Mouse (Mus musculus) intestine, embryonic 14.5 days (tissue): Measurements from ENCODE around the gene Kcp. TPM values are rescaled to one million over a fixed set of nuclear protein-coding genes. Genes with fewer than 3 reads are reported as not detected.
A peak's percentile ranks its signal among the peaks of the same experiment; 100 is the strongest.

Source experiments
- ATAC-seq: fragments of 200-750 bp; cut with Nextera tagmentation; replicated peaks from 2 replicates; pipeline ENCODE4 v1.8.0; 2017; ENCODE audit warnings: low read depth, moderate number of reproducible peaks, moderate TSS enrichment, moderate library complexity; ENCODE audit not compliant: low FRiP score, low TSS enrichment
- DNase-seq: peaks from one replicate; pipeline ENCODE4 v3.0.0-alpha.2; 2018; ENCODE audit warnings: low spot score
- H3K27ac ChIP-seq: fragments of 300-500 bp; sonication (generic); 2 replicates; pipeline ENCODE4 v1.5.1; 2014; ENCODE audit warnings: low read depth, mild to moderate bottlenecking, control low read depth
- H3K27me3 ChIP-seq: fragments of 300-500 bp; sonication (generic); replicated peaks from 2 replicates; pipeline ENCODE4 v1.6.1; 2014; ENCODE audit warnings: low read length, control low read depth; ENCODE audit not compliant: control insufficient read depth, insufficient read depth
- H3K36me3 ChIP-seq: fragments of 300-500 bp; sonication (generic); 2 replicates; pipeline ENCODE4 v1.6.1; 2014; ENCODE audit warnings: low read length, control low read depth; ENCODE audit not compliant: control insufficient read depth, insufficient read depth
- H3K4me1 ChIP-seq: fragments of 300-500 bp; sonication (generic); replicated peaks from 2 replicates; pipeline ENCODE4 v1.6.1; 2014; ENCODE audit warnings: low read length, control low read depth, mixed read lengths; ENCODE audit not compliant: control insufficient read depth, insufficient read depth
- H3K4me2 ChIP-seq: fragments of 300-500 bp; sonication (generic); 2 replicates; pipeline ENCODE4 v1.6.1; 2014; ENCODE audit warnings: low read length
- H3K4me3 ChIP-seq: fragments of 300-500 bp; sonication (generic); 2 replicates; pipeline ENCODE4 v1.5.1; 2014; ENCODE audit warnings: low read depth, low read length, control low read depth, mixed read lengths
- H3K9ac ChIP-seq: fragments of 300-500 bp; sonication (generic); 2 replicates; pipeline ENCODE4 v1.6.1; 2014; ENCODE audit warnings: mild to moderate bottlenecking, low read length
- H3K9me3 ChIP-seq: fragments of 300-500 bp; sonication (generic); 2 replicates; pipeline ENCODE4 v1.6.1; 2016; ENCODE audit warnings: low read length, control low read depth; ENCODE audit not compliant: control insufficient read depth
- WGBS: fragments of 180-500 bp; shearing (Covaris S2); extraction: QIAGEN DNeasy Blood & Tissue Kit; methylation state at CpG from one replicate; pipeline ENCODE4 v1.1.7; 2014; 5-methylcytosine and 5-hydroxymethylcytosine counted together
- polyA plus RNA-seq: library from polyadenylated mRNA; unstranded; fragments of >200 nt; fragmentation: Nextera tagmentation; extraction: Ambion mirVana; gene quantifications from 2 replicates; pipeline ENCODE4 v1.2.1, GENCODE M21; 2014

The Kcp gene
- polyA plus RNA-seq, 1 experiment from 2014 or later = 25.2 TPM

DNA sequence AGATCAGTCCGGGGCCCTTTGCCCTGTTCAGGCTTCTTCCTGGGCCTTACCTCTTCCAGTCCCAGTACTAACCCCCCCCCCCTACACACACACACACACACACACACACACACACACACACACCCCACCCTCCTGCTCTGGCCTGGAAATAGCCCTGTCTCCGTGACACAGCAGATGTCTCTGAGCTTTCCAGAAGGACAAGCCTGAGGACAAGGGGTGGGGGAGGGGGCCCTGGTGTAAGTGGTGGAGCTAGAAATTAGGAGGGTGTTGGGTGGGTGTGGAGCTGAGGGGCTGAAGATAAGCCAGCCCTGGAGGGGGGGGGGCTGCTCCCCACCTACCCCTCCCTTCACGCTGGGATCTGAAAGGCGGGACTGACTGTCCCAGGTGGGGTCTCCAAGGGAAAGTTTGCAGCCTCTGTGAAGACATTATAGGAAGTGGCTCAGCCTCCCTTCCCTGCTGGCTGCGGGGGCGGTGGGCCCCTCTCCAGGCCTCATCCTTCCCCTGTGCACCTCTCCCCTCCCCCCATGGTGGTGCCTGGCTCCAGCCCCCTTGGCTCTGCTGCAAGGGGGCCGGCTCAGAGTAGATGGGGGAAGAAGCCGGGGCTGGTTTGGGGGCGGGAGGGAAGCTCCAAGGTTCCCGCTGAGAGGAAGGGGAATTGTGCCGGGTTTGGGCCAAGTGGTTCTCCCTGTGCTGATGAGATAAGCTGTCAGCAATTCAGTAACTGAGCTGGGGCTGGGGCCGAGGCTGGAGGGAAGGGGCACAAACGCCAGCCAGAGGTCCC is 72.7 kb downstream of the Kcp start:
- Histone ChIP-seq H3K36me3 (peaks cover 12% of the 10 kb centered on the region), H3K4me3 (peak overlapping the region; percentile 62), H3K9ac (peak overlapping the region; percentile 72), H3K27me3 (peaks cover 3% of the 10 kb centered on the region; the same call in 1 of the 2 replicates), H3K27ac (peak overlapping the region; percentile 90), H3K4me1 (peaks cover 25% of the 10 kb centered on the region), H3K4me2 (peak overlapping the region; percentile 74), H3K9me3 (no peaks in the 10 kb centered on the region)
- WGBS = 4% methylated on average over 11 of the region's 13 CpGs
- DNase-seq (peak; percentile 78), ATAC-seq (peak; percentile 67)

DNA sequence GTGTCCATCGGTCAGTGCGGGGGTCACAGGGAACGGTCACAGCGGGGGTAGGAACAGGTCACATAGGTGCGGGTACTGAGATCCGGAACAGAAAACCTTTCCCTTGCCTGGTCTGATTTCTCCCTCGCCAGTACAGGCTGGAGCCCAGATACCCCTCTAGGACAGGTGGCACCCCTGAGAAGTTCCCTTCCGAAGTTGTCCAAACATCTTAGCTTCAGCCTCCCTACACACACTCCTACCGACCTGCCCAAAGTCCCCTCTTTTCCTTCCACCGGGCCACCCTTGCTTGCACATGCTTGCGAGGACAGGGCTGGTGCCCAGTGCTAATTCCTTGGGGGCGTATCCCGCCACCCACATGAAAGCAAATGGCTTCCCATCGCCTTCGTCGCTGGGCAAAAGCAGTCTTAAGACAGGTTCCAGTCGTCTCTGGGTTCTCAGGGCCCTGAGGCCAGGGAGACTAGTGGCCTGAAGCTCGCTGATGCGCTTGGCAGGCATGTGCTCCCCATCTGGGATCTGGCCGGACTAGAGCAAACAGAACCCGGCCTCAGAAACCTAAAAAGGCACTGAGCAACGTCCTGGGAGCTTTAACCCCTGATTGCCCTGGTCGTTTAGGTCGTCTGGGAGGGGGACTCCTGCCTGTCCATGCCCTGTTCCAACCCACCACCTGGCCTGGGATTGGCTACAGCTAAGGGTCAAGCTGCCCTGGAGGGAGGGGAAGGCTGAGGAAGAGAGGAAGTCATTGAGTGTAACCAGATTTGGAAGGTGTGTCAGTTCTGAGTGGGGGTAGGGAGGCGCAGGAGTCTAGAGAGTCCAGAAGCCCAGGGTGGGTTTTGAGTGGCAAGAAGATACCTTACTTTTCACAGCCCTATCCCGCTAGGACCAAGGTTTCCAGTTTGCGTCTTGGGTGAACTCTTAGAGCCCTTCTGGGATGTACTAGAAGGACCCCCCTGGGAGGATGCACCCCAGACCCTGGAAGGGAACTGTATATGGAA is 73.7 kb downstream of the Kcp start:
- Histone ChIP-seq H3K36me3 (peaks cover 12% of the 10 kb centered on the region), H3K27ac (peak overlapping the region; percentile 90), H3K4me1 (peaks cover 25% of the 10 kb centered on the region), H3K4me3 (peak overlapping the region; percentile 62), H3K9me3 (no peaks in the 10 kb centered on the region), H3K4me2 (peak overlapping the region; percentile 74), H3K9ac (peak overlapping the region; percentile 72), H3K27me3 (peaks cover 3% of the 10 kb centered on the region; the same call in 1 of the 2 replicates)
- no peak for ATAC-seq
- 2% methylated on average over 27 of the region's 27 CpGs for WGBS
- DNase-seq = peak; percentile 69

DNA sequence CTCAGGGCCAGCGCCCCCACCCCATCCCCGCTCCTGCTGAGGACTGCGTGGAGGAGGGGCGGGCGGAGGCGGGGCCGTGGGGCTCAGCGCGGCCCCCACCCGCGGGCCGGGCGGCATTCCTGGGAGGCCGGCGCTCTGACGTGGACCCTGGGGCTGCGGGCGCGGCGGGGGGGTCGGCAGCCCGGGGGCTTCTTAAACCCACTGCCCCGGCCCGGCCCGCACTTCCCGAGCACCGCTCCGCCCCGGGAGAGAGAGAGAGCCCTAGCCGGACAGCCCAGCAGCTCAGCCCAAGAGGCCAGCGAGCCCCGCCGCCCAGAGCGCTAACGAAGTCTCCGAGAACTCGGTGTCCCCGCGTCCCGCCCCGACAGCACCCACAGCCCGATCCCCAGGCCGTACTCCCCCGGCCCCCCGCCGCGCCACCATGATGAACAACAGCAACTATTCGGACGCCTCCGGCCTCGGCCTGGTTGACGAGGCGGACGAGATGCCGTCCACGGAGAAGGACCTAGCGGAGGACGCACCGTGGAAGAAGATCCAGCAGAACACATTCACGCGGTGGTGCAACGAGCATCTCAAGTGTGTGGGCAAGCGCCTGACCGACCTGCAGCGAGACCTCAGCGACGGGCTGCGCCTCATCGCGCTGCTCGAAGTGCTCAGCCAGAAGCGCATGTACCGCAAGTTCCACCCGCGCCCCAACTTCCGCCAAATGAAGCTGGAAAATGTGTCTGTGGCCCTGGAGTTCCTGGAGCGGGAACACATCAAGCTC is 74.5 kb downstream of the Kcp start, which contains the start of gene Flnc:
TSS of gene Flnc (plus strand) at position 219 of the 766 bp plus-strand sequence.
- peak within 1 kb of the TSS; percentile 62 for H3K4me3 ChIP-seq
- H3K27ac ChIP-seq = peak within 1 kb of the TSS; percentile 90
- WGBS = under 1% methylated on average over 70 of the region's 77 CpGs

DNA sequence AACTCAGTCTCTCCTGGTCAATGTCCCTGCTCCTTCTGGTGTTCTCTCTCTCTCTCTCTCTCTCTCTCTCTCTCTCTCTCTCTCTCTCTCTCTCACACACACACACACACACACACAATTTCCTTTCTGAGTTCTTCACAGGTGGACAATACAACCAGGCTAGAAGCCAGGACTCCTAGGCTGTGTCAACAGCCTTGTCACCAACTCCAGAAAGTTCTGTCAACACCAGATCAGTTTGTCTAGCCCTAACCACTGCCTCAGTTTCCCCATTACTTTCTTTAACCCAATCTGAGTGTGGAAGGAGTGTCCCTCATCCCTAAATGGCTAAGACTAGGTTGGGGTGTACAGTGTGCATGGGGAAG is 75.1 kb downstream of the Kcp start:
- peak overlapping the region; percentile 90; the same call in 1 of the 2 replicates for H3K27ac ChIP-seq

More for the DNA sequence above, 74.5 kb downstream of the Kcp start, which contains the start of gene Flnc:
- DNase-seq (peak; percentile 81), ATAC-seq (peak; percentile 38; the same call in 1 of the 2 replicates)
- H3K9me3 ChIP-seq = no peaks in the 10 kb centered on the region
- peaks cover 8% of the 10 kb centered on the region for H3K36me3 ChIP-seq
- peaks cover 3% of the 10 kb centered on the region; the same call in 1 of the 2 replicates for H3K27me3 ChIP-seq
- peak within 1 kb of the TSS; percentile 74 for H3K4me2 ChIP-seq
- H3K9ac ChIP-seq = peak within 1 kb of the TSS; percentile 72
- peaks cover 25% of the 10 kb centered on the region for H3K4me1 ChIP-seq

DNA sequence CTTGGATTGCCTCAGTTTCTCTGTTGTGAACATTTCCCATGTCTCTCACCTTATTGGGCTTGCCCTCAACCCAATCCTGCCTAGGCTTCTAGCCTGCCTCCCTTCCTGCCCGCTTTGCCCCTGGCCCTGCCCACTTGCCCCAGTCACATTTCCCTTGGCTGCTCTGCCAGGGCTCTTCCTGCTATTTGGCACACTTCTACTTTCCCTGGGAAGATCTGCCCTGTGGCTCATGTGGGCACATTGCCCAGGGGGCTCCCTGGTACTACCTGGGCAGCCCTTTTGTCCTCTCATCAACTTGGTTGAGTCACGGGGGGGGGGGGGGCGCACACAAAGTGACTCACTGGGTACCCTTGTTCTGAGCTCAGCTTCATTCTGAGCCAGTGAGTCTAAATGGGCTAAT is 75.6 kb downstream of the Kcp start:
- H3K9ac ChIP-seq = no peak overlapping the region
- no peak overlapping the region for H3K4me2 ChIP-seq
- ATAC-seq (no peak), DNase-seq (no peak)
- H3K36me3 ChIP-seq = no peaks in the 10 kb centered on the region
- peaks cover 3% of the 10 kb centered on the region; the same call in 1 of the 2 replicates for H3K27me3 ChIP-seq
- H3K9me3 ChIP-seq = no peaks in the 10 kb centered on the region
- H3K4me1 ChIP-seq = peaks cover 23% of the 10 kb centered on the region
- WGBS = 45% methylated on average over 3 of the region's 3 CpGs
- H3K27ac ChIP-seq = no peak overlapping the region
- H3K4me3 ChIP-seq = no peak overlapping the region

More for the DNA sequence above, 75.1 kb downstream of the Kcp start:
- peaks cover 3% of the 10 kb centered on the region; the same call in 1 of the 2 replicates for H3K27me3 ChIP-seq
- DNase-seq (no peak), ATAC-seq (no peak)
- peak overlapping the region; percentile 74 for H3K4me2 ChIP-seq
- H3K4me1 ChIP-seq = peaks cover 25% of the 10 kb centered on the region
- H3K36me3 ChIP-seq = peaks cover 2% of the 10 kb centered on the region; the same call in 1 of the 2 replicates
- peak overlapping the region; percentile 62 for H3K4me3 ChIP-seq
- H3K9ac ChIP-seq = peak overlapping the region; percentile 72; the same call in 1 of the 2 replicates
- no peaks in the 10 kb centered on the region for H3K9me3 ChIP-seq

DNA sequence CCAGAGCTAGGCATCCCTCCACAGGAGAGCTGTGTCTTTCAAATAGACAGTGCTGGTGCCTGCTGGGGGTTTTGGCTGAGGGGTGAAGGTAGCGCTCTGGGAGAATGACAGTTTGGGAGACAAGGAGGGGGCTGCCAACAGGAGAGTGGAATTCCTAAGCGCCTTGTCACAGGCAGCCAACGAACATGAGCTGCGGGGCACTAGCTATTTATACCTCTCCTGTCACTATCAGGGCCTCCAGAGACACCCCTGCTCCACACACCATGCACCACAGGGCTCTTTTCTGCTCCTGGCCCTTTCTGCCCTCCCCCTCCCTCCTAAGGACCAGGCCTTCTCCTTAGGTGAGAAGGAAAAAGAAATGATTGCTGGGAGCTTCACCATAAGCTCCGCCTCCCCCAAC is 76.3 kb downstream of the Kcp start:
- Histone ChIP-seq H3K4me3 (no peak overlapping the region), H3K4me2 (no peak overlapping the region), H3K9ac (no peak overlapping the region), H3K4me1 (peaks cover 16% of the 10 kb centered on the region), H3K36me3 (no peaks in the 10 kb centered on the region), H3K27ac (no peak overlapping the region), H3K27me3 (peaks cover 3% of the 10 kb centered on the region; the same call in 1 of the 2 replicates), H3K9me3 (no peaks in the 10 kb centered on the region)
- ATAC-seq (no peak), DNase-seq (no peak)
- WGBS = 34% methylated on average over 5 of the region's 5 CpGs

DNA sequence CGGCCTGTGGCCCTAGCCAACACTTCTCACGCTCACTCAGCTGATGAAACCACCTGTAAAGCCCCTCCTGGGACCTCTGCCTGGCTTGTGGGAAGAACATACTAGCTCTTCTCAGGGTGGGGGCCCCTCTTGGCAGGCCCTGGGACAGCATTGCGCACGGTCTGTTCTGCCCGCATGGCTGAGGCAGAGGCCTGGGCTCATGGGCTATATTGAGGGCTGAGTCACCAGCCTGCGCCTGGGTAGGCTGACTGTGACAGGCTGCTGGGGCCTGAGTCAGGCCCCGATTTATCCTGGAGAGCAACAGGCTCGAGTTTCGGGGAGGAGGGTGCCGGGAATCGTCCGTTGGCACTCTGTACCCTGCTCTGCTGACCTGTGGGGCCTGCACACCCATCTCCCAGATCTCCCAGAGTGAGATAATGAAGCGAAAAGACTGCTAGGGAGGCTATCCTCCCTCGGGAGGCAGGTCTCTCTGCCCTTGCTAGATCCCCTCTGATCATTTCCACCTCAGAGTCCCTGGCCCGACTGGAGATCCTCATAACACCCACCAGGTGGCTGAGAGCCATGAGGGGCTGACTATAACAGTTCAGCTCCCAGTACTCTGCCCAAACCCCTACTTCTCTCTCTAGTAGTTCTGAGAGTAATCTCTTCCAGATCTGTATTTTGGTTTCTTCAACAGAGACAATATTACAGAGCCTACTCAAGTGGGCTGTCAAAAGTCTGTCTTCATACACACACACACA is 76.9 kb downstream of the Kcp start:
- H3K4me1 ChIP-seq = peaks cover 10% of the 10 kb centered on the region
- ATAC-seq (no peak), DNase-seq (no peak)
- no peak overlapping the region for H3K4me3 ChIP-seq
- H3K4me2 ChIP-seq = no peak overlapping the region
- H3K27me3 ChIP-seq = peaks cover 3% of the 10 kb centered on the region; the same call in 1 of the 2 replicates
- no peaks in the 10 kb centered on the region for H3K9me3 ChIP-seq
- H3K27ac ChIP-seq = no peak overlapping the region
- H3K9ac ChIP-seq = no peak overlapping the region
- no peaks in the 10 kb centered on the region for H3K36me3 ChIP-seq
- WGBS = 49% methylated on average over 15 of the region's 15 CpGs
